Mouse (Mus musculus): Measurements from ENCODE around the gene Utp3.

- TF ChIP-seq E2F4 (IDR thresholded peaks at IDR 0.05; ENCODE audit: insufficient replicate concordance, low read depth, low read length) (no peak), CHD2 (IDR thresholded peaks at IDR 0.05; ENCODE audit: low read length) (no peak)
Observed at GRCm38 (mm10) chr5:88604641-88605358, 50.5 kb downstream of the Utp3 start.
